Mouse (Mus musculus) spleen, adult 2 months (tissue): Measurements from ENCODE around the gene H6pd.

Experiments
- CTCF ChIP-seq: fragments of 200-500 bp; IDR thresholded peaks from 2 replicates; pipeline ENCODE4 v1.5.1; 2011; ENCODE audit warnings: mild to moderate bottlenecking, inconsistent platforms; ENCODE audit not compliant: insufficient read depth, insufficient read length, insufficient replicate concordance; ENCODE audit errors: extremely low read depth
- POLR2A ChIP-seq: fragments of 200-500 bp; IDR thresholded peaks from 2 replicates; pipeline ENCODE4 v1.6.1; 2011; ENCODE audit warnings: low read depth, low read length, inconsistent platforms

GRCm38 (mm10) chr4:149990954-149991633 is 17.7 kb downstream of the H6pd start:
- TF ChIP-seq CTCF (no peak), POLR2A (no peak)
